Mouse (Mus musculus) CD8-positive naive resting alpha-beta T cell, adult 2 months (primary cell): ENCODE measurements around the gene H2afj.
A peak's percentile ranks its signal among the peaks of the same experiment; 100 is the strongest.

Experiments used
- DNase-seq, 2 experiments: peaks; one replicate each; pipeline ENCODE4 v3.0.0; 2022; ENCODE audit warnings: low read depth in 2 of 2, low spot score in 2 of 2

Gene H2afj

DNA sequence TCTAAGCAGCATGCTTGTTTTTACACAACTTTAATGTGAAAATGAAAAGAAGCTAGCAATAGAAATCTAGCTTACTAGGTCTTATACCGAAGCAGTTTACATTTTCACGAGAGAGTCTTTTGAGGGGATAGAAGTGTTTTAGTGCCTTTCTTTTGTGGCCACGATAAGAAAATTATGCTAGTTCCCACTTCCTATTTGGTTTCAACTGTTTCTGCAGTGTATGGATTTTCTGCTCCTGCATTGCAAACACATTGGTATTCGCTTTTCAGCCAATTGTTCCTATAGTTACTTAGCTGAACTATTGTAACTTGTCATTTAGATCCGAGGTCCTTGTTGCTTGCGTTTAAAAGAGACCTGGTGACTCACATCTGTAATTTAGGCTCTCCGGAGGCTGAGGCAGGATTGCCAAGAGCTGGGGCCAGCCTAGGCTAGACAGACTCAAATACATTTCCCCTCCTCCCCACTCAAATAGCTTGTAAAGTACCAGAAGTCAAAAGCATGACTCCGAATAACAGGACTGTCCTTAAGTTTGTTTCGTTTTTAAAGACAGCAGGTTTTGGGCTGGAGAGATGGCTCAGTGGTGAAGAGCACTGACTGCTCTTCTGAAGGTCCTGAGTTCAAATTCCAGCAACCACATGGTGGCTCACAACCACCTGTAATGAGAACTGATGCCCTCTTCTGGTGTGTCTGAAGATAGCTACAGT is 3.2 kb upstream of the H2afj start:
- DNase-seq = no peak

- no peak for DNase-seq
These were observed 2.7 kb upstream of the H2afj start for GRCm38 (mm10) chr6:136805409-136805775.

- no peak for DNase-seq
These were observed 1.2 kb upstream of the H2afj start for GRCm38 (mm10) chr6:136806819-136807218.

GRCm38 (mm10) chr6:136807395-136808013 is 540 bp upstream of the H2afj start:
- DNase-seq = no peak

GRCm38 (mm10) chr6:136808631-136809046 is 595 bp downstream of the H2afj start:
- DNase-seq = peak; percentile 39 to 54

DNA sequence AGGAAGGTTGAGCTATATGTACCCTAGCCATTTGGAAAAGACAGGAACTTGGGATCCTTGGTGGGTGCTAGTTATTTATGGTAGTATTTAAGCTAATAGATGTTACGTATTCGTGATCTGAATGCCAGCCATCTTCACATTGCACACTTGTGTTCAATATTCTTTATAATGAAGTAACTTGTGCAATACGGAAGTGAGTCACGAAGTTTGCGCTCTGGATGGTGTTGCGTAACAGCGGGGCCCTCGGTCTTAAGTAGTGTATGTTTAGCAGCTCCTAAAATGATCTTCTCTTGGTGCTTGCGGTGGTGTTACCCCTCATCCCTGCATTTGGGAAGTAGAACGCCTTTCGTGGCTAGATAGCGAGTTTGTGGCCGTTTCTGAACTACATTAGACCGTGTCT is 1.0 kb downstream of the H2afj start:
- peak in 1 of 2 experiments; percentile 51 for DNase-seq

DNA sequence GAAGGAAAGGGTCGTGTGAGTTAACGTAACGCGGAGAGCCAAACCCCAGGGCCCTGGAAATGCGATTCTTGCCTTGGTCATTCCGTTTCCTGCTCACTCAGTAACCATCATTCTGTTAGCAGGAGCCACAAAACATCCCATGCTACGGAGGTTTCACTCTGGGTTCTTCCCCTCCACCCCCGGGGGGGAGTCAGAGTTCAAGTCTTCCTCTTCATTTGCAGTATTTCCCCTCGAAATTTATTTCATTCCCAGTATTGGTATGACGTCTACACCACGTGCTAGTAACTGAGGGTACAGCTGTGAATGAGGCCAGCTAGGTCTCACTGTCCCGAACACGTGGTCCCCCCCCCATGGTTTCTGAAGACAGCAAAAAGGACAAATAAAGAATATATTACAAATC is 1.6 kb downstream of the H2afj start:
- DNase-seq = no peak

DNA sequence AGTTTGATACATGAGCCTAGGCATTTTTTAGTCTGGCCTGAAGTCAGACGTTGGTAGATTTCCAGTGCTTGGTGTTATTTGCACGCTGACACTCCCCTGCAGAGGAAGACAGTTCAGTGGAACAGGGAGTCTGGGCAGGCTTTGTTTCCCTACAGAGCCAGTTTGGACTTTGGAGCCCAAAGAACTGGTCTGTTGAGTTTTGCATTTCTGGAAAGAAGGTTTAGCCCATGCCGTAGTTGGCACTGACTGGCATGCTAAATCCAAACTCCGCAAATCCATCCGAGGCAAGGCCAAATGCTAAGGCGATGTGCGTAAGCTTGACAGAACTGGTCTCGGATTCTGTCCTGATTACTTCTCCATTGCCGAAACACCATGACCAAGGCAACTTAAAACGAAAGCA is 3.2 kb downstream of the H2afj start:
- no peak for DNase-seq

DNA sequence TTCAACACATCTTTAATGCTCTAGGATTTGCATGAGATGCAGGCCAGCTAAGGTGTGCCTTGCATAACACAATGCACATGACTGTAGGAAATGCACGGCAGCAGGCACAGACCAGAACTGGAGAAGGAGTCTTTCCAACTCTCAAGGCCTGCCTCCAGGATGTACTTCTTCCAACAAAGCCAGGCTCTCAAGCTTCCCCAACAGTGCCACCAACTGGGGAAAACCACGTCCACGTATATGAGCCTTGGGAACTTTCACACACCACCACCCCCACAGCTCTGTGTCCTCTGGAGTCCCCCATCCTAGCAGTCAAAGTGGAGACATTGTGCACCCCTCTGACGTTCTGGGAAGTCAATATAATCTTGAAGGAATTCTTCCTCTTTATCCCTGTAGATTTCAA is 5.1 kb downstream of the H2afj start:
- no peak for DNase-seq

DNA sequence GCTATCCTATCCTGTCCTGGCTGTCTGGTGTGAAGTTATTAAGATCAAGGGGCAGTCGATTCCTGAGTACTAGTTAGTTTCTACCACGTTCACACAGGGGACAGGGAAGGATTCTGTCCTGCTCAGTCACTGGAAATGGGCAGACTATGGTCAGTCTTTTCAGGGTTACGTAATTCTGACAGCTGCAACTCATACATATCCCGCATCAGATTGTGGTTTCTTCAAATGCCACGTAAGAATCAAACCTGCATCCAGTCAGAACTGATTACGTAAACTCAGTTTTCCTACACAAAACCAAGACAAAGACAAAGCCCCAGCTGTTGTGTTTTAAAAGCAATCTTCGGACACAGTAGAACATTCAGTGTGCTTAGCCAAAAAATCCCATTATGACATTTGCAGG is 7.3 kb downstream of the H2afj start:
- no peak for DNase-seq

DNA sequence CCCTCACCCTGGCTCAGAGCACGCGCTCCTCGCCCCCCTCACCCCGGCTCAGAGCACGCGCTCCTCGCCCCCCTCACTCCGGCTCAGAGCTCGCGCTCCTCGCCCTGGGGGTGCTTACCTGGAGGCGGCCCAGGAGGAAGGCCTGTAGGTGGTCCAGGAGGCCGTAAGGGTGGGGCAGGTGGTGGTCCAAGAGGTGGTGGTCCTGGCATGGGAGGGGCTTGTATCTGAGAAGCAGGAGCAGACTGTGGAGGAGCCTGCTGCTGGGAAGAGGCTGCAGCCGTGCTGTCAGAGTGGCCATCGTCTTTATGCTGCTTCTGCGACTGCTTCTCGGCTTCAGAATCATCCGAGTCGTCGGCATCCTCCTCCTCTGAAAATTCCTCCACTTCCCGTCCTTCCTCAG is 8.8 kb downstream of the H2afj start:
- no peak for DNase-seq

DNA sequence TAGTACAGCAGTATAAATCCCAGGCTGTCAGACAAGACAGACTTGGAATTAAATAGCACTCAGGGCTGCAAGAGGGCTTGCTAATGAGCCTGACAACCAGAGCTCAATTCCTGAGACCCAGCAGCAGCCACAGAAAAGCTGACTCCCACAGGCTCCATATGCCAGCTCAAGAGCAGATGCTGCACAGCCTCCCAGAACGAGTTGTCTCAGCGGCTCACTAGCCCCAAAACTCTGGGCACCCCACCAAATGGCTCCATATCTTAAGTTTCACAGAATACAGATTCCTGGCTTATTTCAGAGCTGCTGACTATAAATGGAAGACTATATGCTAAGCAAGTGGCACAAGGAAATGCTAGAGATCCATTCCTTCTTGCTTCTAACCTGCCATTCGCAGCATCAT is 9.5 kb downstream of the H2afj start:
- DNase-seq = no peak

- DNase-seq = no peak
These were observed 12.3 kb downstream of the H2afj start for GRCm38 (mm10) chr6:136820381-136820780.

GRCm38 (mm10) chr6:136821086-136821485 is 13.0 kb downstream of the H2afj start:
- no peak for DNase-seq

- no peak for DNase-seq
These were observed 16.9 kb downstream of the H2afj start for GRCm38 (mm10) chr6:136824987-136825386.

DNA sequence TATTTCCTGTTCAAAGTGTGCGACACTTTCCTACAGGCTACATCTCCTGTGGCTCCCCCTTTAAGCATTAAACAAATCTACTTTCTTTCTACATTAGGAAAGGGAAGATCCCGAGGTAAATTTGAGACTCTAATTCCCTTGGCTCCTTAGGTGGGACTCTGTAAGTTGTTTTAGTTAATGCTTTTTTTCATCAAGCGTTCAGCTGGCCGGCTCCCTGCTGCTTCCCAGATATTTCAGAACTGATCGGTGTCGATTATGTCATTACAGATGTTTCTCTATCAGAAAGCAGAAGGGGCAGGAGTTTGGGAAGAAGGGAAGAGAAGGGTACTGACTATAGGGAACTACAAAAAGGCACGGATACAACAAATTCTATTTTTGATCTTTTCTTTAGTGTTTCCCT is 19.1 kb downstream of the H2afj start:
- no peak for DNase-seq

GRCm38 (mm10) chr6:136827516-136827880 is 19.5 kb downstream of the H2afj start, which contains the start of gene BC049715:
BC049715 (plus strand) TSS chr6:136827626.
- no peak for DNase-seq

GRCm38 (mm10) chr6:136827881-136828561 is 20.0 kb downstream of the H2afj start, which contains the start of gene Wbp11:
Wbp11 (minus strand) TSS chr6:136828233.
- peak; percentile 91 to 95 for DNase-seq

- DNase-seq = no peak
These were observed 20.6 kb downstream of the H2afj start for GRCm38 (mm10) chr6:136828681-136829080.

DNA sequence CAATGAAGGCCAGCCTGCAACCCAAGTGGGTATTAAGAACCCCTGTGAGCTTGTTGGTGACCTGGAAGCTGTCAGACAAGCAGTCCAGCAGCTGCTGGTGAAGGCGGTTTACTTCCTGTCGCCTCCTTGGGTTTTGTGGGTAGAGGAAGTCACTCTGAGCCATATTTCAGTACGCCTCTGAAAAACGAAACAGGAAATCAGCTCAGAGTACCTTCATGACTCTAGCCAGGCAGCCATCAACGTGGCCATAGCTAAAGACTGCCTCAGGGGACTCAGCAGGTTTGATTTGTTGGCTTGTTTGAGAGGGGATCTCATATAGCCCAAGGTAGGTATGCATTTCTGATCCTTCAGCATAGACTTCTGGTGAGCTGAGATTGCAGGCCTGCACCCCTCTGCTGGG is 23.7 kb downstream of the H2afj start:
- no peak for DNase-seq

DNA sequence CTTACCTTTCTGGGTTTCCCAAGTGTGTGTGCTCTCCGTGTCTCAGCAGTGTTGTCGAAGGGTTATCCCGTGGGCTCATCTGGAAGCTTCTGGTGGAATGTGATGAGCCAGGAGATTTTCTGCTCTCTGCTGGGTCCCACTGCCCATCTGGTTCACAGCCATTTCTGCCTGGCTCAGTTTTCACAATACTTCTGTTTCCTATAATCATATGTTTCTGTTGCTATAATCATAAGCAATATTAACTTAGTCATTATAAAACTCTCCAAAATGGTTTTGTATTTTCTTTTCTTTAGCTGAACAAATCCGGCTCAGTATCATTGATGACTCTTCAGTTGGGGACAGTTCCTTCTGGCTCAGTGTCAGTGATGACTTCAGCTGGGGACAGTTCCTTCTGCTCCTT is 27.3 kb downstream of the H2afj start, which contains the start of gene Smco3:
Gene Smco3 (minus strand): TSS at position 101 of the 400 bp plus-strand sequence.
- no peak for DNase-seq

DNA sequence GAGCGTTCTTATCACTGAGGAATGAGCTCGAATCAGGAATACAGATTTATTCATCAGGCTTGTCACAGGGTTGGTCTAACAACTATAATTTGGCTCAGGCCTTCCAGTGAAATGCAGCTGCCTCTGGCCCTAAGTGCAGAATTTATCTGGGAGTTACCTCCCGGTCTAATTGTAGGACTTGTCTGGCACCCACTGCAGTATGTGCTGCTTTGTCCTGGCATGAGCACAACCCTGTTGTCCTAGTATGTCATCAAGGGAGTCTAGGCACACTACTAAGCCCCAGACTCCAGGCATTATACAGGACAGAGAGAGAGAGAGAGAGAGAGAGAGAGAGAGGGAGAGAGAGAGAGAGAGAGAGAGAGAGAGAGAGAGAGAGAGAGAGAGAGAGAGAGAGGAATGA is 29.3 kb downstream of the H2afj start:
- DNase-seq = no peak
